Mouse (Mus musculus) hindbrain, embryonic 11.5 days (tissue): Measurements from ENCODE around the gene Arnt2. TPM values are rescaled to one million over a fixed set of nuclear protein-coding genes. Genes with fewer than 3 reads are reported as not detected.

ENCODE experiments used
- ATAC-seq: fragments of 200-750 bp; cut with Nextera tagmentation; 2 replicates; pipeline ENCODE4 v1.8.0; 2017; ENCODE audit warnings: mild to moderate bottlenecking, moderate TSS enrichment, moderate library complexity; ENCODE audit not compliant: low FRiP score
- DNase-seq: peaks from one replicate; pipeline ENCODE4 v3.0.0-alpha.2; 2015; ENCODE audit warnings: low spot score
- H3K27ac ChIP-seq: fragments of 300-500 bp; sonication (generic); 2 replicates; pipeline ENCODE4 v1.5.1; 2014; ENCODE audit warnings: mild to moderate bottlenecking, low read depth, low read length
- H3K27me3 ChIP-seq: fragments of 300-500 bp; sonication (generic); 2 replicates; pipeline ENCODE4 v1.6.1; 2014; ENCODE audit warnings: mild to moderate bottlenecking, low read length, moderate library complexity, mixed read lengths; ENCODE audit not compliant: control insufficient read depth, insufficient read depth
- H3K36me3 ChIP-seq: fragments of 300-500 bp; sonication (generic); 2 replicates; pipeline ENCODE4 v1.6.1; 2014; ENCODE audit warnings: mild to moderate bottlenecking, low read length, moderate library complexity, mixed read lengths; ENCODE audit not compliant: control insufficient read depth, insufficient read depth
- H3K4me1 ChIP-seq: fragments of 300-500 bp; sonication (generic); replicated peaks from 2 replicates; pipeline ENCODE4 v1.6.1; 2014; ENCODE audit warnings: low read length, mixed read lengths; ENCODE audit not compliant: control insufficient read depth, insufficient read depth
- H3K4me2 ChIP-seq: fragments of 300-500 bp; sonication (generic); replicated peaks from 2 replicates; pipeline ENCODE4 v1.6.1; 2014; ENCODE audit warnings: mild to moderate bottlenecking, low read depth, low read length
- H3K4me3 ChIP-seq: fragments of 300-500 bp; sonication (generic); 2 replicates; pipeline ENCODE4 v1.5.1; 2014; ENCODE audit warnings: low read depth, low read length
- H3K9ac ChIP-seq: fragments of 300-500 bp; sonication (generic); 2 replicates; pipeline ENCODE4 v1.6.1; 2014; ENCODE audit warnings: low read depth, low read length
- H3K9me3 ChIP-seq: fragments of 300-500 bp; sonication (generic); 2 replicates; pipeline ENCODE4 v1.6.1; 2016; ENCODE audit warnings: low read length; ENCODE audit not compliant: control insufficient read depth
- WGBS: fragments of 180-500 bp; shearing (Covaris S2); extraction: QIAGEN DNeasy Blood & Tissue Kit; methylation state at CpG from one replicate; pipeline ENCODE4 v1.1.7; 2014; 5-methylcytosine and 5-hydroxymethylcytosine counted together
- polyA plus RNA-seq: library from polyadenylated mRNA; unstranded; fragments of >200 nt; fragmentation: Nextera tagmentation; extraction: Ambion mirVana; gene quantifications from 2 replicates; pipeline ENCODE4 v1.2.1, GENCODE M21; 2014

Arnt2 gene
- polyA plus RNA-seq, 1 experiment from 2014 or later = 39.5 TPM

DNA sequence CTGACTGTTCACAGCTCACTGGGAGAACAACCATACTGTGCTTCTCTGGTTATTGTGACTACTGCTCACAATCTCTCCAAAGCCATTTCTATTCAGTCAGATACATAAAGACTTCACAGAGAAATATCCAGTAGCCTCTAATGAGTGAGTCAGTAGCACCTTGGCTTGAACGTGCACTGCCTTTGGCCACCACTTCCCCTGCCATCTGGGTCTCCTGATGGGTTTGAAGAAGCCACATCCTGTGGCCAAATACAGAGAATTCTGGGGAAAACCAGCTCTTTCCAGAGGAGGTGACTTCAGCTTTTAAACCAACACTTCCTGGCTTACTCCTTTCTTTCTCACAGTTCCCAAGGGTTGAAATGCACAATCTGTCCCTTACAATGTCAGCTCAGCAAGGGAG lies 69.0 kb downstream of the Arnt2 start:
- H3K9me3 ChIP-seq = no peaks in the 10 kb centered on the region
- H3K36me3 ChIP-seq = peaks cover 12% of the 10 kb centered on the region
- no peaks in the 10 kb centered on the region for H3K4me1 ChIP-seq
- H3K27me3 ChIP-seq = no peaks in the 10 kb centered on the region
- no peak for DNase-seq
- WGBS = 90% methylated on average over 1 of the region's 1 CpGs
- ATAC-seq = no peak
- H3K4me2 ChIP-seq = no peak overlapping the region
- no peak overlapping the region for H3K4me3 ChIP-seq
- no peak overlapping the region for H3K9ac ChIP-seq
- no peak overlapping the region for H3K27ac ChIP-seq

DNA sequence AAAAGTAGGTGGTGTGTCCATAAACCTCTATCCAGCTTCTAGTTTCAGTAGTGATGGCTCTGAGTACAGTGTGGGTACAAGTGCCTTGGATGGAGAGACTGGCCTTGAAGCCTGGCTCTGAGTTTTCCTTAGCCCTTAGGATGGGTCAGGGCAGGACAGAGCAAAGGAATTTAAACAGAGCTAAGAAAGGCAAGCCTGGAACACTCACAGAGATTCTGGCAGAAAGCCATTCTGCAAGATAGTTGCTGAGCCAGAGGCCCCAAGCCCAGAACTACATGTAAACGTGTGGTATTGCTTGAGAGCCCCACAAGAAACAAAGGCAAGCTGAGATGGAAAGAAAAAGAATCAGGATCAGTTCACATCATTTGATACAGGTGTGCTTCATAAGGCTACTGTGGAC lies 70.8 kb downstream of the Arnt2 start:
- Histone ChIP-seq H3K9me3 (no peaks in the 10 kb centered on the region), H3K27me3 (no peaks in the 10 kb centered on the region), H3K4me2 (no peak overlapping the region), H3K36me3 (peaks cover 6% of the 10 kb centered on the region), H3K4me3 (no peak overlapping the region), H3K9ac (no peak overlapping the region), H3K27ac (no peak overlapping the region), H3K4me1 (no peaks in the 10 kb centered on the region)
- 95% methylated on average over 1 of the region's 1 CpGs for whole genome bisulfite sequencing
- ATAC-seq = no peak
- no peak for DNase-seq

DNA sequence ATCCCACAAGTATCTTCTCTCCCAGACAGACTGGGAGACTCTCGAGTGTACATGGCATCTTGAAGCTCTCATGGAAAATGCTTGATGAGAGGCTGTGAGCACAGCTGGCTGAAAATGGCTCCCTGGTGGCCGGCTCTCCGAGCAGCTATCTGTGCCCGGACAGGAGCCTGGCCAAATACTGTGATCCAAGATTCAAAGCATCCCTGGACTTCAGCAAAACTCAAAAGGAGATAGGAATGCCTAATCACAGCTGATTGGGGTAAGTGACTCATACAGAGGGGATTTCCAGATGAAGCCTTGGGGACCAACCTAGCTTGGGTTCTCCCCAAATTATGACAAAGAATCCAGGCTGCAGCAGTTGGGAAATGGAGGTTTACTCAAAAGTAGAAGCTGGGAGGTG lies 72.2 kb downstream of the Arnt2 start:
- 89% methylated on average over 4 of the region's 4 CpGs for WGBS
- DNase-seq = no peak
- Histone ChIP-seq H3K4me2 (no peak overlapping the region), H3K36me3 (no peaks in the 10 kb centered on the region), H3K27me3 (no peaks in the 10 kb centered on the region), H3K9me3 (no peaks in the 10 kb centered on the region), H3K4me3 (no peak overlapping the region), H3K4me1 (no peaks in the 10 kb centered on the region), H3K9ac (no peak overlapping the region), H3K27ac (no peak overlapping the region)
- ATAC-seq = no peak

DNA sequence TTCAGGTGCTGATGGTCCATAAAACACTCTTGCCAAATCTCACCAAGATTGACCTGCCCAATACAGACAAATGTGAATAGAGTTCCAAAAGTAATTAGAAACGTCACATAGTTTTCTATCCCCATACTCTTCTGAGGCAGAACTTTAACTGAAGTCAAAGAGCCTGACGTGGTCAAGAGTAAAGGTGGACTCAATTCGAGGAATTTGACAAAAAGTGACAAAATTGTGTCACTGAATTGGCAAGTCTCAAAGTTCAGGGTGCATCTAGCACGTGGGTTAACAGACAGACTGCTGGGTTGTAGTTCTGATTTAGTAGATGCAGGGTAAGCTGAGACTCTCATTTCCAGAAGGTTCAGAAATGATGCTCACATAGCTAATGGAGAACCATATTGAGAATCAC lies 73.1 kb downstream of the Arnt2 start:
- no peak overlapping the region for H3K4me2 ChIP-seq
- DNase-seq = no peak
- H3K9ac ChIP-seq = no peak overlapping the region
- H3K4me3 ChIP-seq = no peak overlapping the region
- H3K36me3 ChIP-seq = no peaks in the 10 kb centered on the region
- no peaks in the 10 kb centered on the region for H3K4me1 ChIP-seq
- H3K9me3 ChIP-seq = no peaks in the 10 kb centered on the region
- ATAC-seq = no peak
- no peak overlapping the region for H3K27ac ChIP-seq
- 93% methylated on average over 4 of the region's 4 CpGs for WGBS
- no peaks in the 10 kb centered on the region for H3K27me3 ChIP-seq

DNA sequence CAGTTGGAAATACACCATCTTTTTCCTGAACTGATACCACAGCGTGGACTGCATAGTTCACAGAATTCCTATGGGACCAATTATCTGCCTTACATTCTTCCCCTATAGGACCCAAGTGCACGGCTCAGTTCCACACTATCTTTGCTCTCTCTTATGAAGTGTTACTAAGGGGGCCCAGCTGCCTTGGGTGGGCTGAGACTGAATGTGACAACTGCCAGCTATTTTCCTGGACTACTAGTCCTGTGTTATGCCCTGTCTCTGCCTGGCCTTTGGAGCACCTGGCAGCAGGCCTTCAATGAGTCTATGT lies 73.4 kb downstream of the Arnt2 start:
- Histone ChIP-seq H3K27me3 (no peaks in the 10 kb centered on the region), H3K9ac (no peak overlapping the region), H3K4me2 (no peak overlapping the region), H3K27ac (no peak overlapping the region), H3K9me3 (no peaks in the 10 kb centered on the region), H3K4me1 (no peaks in the 10 kb centered on the region), H3K4me3 (no peak overlapping the region), H3K36me3 (no peaks in the 10 kb centered on the region)
- no peak for DNase-seq
- WGBS = 66% methylated on average over 2 of the region's 2 CpGs
- no peak for ATAC-seq

DNA sequence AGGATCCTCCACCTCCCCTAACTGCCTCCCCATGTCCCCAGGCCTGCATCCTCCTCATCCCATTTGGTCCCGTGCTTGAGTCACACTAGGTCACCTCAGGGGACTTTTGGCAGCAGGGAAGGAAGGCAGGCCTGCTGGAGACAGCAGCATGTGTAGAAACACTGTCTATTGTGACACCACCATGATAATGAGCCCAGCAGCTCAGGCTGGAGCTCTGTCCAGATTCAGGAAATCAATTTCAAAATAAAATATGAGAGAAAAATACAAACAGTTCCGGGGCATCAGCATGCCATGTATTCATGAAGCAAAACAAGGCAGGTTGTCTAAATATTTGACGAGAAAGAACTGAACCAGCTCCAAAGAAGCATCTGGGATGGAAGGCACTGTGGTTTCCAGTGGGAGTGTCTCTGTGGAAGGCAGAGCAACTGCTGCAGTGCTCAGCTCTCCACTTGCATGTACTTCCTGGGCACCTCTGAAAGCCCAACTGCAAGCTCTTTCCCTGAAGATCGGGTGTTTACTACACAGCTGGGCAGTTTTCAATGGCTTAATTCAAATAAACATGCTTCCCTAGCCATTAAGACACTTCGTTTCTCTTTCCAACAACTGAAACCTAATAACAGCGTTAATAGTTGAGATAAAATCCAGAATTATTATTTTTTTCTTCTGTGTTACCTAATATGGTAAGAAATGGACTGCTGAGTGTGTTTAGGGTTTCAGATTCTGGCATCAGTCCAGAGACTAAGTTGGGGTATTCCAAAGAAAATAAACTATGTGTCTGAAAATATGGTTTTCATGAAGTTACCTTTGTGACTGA lies 74.0 kb downstream of the Arnt2 start:
- no peaks in the 10 kb centered on the region for H3K36me3 ChIP-seq
- H3K4me1 ChIP-seq = no peaks in the 10 kb centered on the region
- H3K9ac ChIP-seq = no peak overlapping the region
- no peak overlapping the region for H3K4me3 ChIP-seq
- WGBS = 78% methylated on average over 6 of the region's 6 CpGs
- no peak for ATAC-seq
- H3K27me3 ChIP-seq = no peaks in the 10 kb centered on the region
- no peak overlapping the region for H3K27ac ChIP-seq
- H3K4me2 ChIP-seq = no peak overlapping the region
- no peak for DNase-seq
- H3K9me3 ChIP-seq = no peaks in the 10 kb centered on the region

DNA sequence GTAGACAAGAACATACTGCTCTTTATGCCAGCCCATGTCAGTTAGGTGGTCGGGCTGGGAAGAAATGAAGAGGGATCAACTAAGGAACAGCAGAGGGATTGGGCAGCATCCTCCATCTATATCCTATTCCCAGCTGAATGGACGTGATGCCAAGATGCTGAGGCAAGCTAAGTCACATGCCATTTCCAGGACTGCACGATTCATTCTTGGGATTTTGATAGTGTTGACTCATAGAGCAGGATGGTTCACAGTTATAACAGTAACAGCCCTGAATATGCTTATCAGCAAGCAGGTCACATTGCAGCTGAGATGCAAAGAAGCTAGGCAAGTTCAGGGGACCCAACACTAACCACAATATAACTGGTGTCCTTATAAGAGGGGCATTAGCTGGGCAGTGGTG lies 76.0 kb downstream of the Arnt2 start:
- Histone ChIP-seq H3K4me1 (no peaks in the 10 kb centered on the region), H3K4me3 (no peak overlapping the region), H3K9me3 (no peaks in the 10 kb centered on the region), H3K4me2 (no peak overlapping the region), H3K36me3 (no peaks in the 10 kb centered on the region), H3K27me3 (no peaks in the 10 kb centered on the region), H3K9ac (no peak overlapping the region), H3K27ac (no peak overlapping the region)
- ATAC-seq = no peak
- DNase-seq = no peak
- 91% methylated on average over 3 of the region's 3 CpGs for WGBS

DNA sequence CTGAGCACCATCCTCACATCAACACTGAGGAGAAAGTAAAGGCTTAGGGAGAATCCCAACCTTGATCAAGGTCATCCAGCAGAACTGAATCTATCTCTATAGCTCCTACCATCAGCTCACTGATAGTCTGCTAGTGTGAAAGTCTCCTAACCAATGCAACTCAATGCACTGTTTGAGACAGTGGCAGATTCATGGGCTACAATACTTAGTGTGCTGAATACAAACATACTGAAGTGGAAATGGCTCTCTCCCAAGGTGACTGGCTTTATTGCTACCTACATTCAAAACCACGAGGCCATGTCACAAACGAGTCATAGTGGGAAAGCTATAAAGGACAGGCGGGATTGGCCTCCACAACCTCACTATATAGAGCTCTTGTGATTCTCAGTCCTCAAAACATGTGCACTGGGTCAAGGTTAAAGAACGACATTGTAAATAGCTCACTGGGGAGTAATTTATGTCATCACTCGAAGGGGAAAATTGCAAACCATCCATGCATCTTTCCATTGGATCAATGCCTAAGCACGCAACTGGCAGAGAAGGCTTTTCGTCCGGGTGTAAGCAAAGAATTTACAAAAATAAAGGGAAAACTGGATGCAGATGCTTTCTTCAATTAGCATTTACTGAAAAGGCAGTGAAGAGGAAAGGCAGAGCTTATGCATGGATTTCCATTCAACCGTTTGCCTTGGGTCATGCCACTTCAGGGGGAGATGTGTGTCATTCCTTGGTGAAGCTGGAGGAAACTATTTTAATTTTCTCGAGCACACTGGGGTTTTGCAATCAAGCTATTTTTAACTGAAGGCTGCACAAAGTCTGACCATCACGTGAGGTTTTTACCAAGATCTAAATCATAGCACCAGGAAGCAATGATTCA lies 77.4 kb downstream of the Arnt2 start:
- Histone ChIP-seq H3K4me3 (no peak overlapping the region), H3K4me1 (no peaks in the 10 kb centered on the region), H3K27ac (no peak overlapping the region), H3K9me3 (no peaks in the 10 kb centered on the region), H3K27me3 (no peaks in the 10 kb centered on the region), H3K9ac (no peak overlapping the region), H3K4me2 (no peak overlapping the region), H3K36me3 (no peaks in the 10 kb centered on the region)
- ATAC-seq (no peak), DNase-seq (no peak)
- WGBS = 64% methylated on average over 11 of the region's 11 CpGs

DNA sequence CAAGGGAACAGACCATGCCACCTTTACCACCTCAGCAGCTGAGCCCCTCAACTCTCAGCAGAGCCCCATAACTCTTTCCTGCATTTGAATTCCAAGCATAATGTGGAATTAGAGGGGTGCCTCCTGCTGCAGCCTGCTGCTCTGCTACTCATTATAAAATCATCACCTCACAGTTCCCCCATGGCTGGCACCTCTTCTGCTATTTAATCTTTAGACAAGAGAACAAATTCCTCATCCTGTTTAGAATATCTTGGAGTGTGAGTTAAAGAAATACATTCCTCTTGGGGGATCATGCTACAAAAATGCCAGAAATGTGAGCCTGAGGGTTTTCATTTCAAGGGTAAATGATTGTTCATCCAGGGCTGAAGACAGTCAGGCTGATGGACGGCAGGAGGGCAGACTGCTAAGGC lies 80.8 kb downstream of the Arnt2 start:
- no peaks in the 10 kb centered on the region for H3K36me3 ChIP-seq
- DNase-seq (no peak), ATAC-seq (no peak)
- H3K4me1 ChIP-seq = no peaks in the 10 kb centered on the region
- no peak overlapping the region for H3K4me2 ChIP-seq
- no peaks in the 10 kb centered on the region for H3K9me3 ChIP-seq
- H3K27me3 ChIP-seq = no peaks in the 10 kb centered on the region
- no peak overlapping the region for H3K27ac ChIP-seq
- no peak overlapping the region for H3K4me3 ChIP-seq
- no peak overlapping the region for H3K9ac ChIP-seq
- WGBS = 41% methylated on average over 1 of the region's 1 CpGs
